Mouse (Mus musculus) gastrocnemius, adult 2 months (tissue): Measurements from ENCODE around the gene Clk1. TPM values are rescaled to one million over a fixed set of nuclear protein-coding genes. Genes with fewer than 3 reads are reported as not detected.
A peak's percentile ranks its signal among the peaks of the same experiment; 100 is the strongest.
"Not testable (repeated sequence)": the region's sequence is repeated elsewhere in the genome, so short reads cannot be mapped to it uniquely, and the experiment has no call there.

ENCODE experiments used
- DNase-seq: peaks from one replicate; pipeline ENCODE4 v3.0.0; 2022
- H3K27ac ChIP-seq: fragments of 200-600 bp; 2 replicates; pipeline ENCODE4 v1.8.1; 2022; ENCODE audit warnings: mild to moderate bottlenecking
- H3K4me3 ChIP-seq: fragments of 200-600 bp; 2 replicates; pipeline ENCODE4 v1.8.1; 2022; ENCODE audit warnings: mild to moderate bottlenecking, moderate library complexity
- CTCF ChIP-seq: fragments of 200-600 bp; IDR thresholded peaks from 2 replicates; pipeline ENCODE4 v1.8.1; 2022; ENCODE audit warnings: antibody characterized with exemption, mild to moderate bottlenecking, moderate library complexity
- intact Hi-C: fragments of 180-260 bp; cut with DNase I; formaldehyde crosslinking; loops from one replicate; pipeline ENCODE4 v1.15.1; 2025
- total RNA-seq, 2 experiments: library from RNA; stranded (reverse); gene quantifications; 2 replicates each; pipeline ENCODE4 v1.2.3; 2021

Gene Clk1
- total RNA-seq, 2 experiments from 2014 or later: 46.4 to 52.1 TPM

- DNase-seq: no peak
- intact Hi-C loops: loop anchor here (1.0 kb wide), 1 partner anchor 38 kb away; no protein-coding TSS in a partner anchor
- no peak overlapping the region for H3K27ac ChIP-seq
Observed at GRCm38 (mm10) chr1:58397731-58398130, 26.1 kb downstream of the Clk1 start.

GRCm38 (mm10) chr1:58396179-58396578 lies 27.7 kb downstream of the Clk1 start:
- Histone ChIP-seq H3K4me3 (no peak overlapping the region), H3K27ac (no peak overlapping the region)
- intact Hi-C loops: no loop called here
- peak; percentile 30; the same call in 1 of the 2 replicates for TF ChIP-seq CTCF
- no peak for DNase-seq

More at GRCm38 (mm10) chr1:58397731-58398130, 26.1 kb downstream of the Clk1 start:
- no peak for TF ChIP-seq CTCF
- H3K4me3 ChIP-seq: no peak overlapping the region

- no peak for DNase-seq
- TF ChIP-seq CTCF: no peak
- intact Hi-C loops: no loop called here
- no peak overlapping the region for H3K27ac ChIP-seq
- no peak overlapping the region for H3K4me3 ChIP-seq
Observed at GRCm38 (mm10) chr1:58395341-58395740, 28.5 kb downstream of the Clk1 start.

- Histone ChIP-seq H3K4me3 (peak overlapping the region; percentile 90), H3K27ac (peak overlapping the region; percentile 100)
- DNase-seq: peak; percentile 71
- no peak for TF ChIP-seq CTCF
- intact Hi-C loops: no loop called here
Observed at GRCm38 (mm10) chr1:58393284-58394195, 30.3 kb downstream of the Clk1 start.

- Histone ChIP-seq H3K4me3 (peak within 1 kb of the TSS; percentile 90), H3K27ac (peak within 1 kb of the TSS; percentile 100)
- intact Hi-C loops: no loop called here
- peak; percentile 15; the same call in 1 of the 2 replicates for TF ChIP-seq CTCF
- DNase-seq: peak; percentile 97
Observed at GRCm38 (mm10) chr1:58392652-58393283, 31.1 kb downstream of the Clk1 start, which contains the start of gene Bzw1. Gene Bzw1 (plus strand): TSS chr1:58392898.

GRCm38 (mm10) chr1:58392268-58392651 lies 31.6 kb downstream of the Clk1 start:
- DNase-seq: no peak
- H3K27ac ChIP-seq: peak overlapping the region; percentile 100
- TF ChIP-seq CTCF: no peak
- H3K4me3 ChIP-seq: peak overlapping the region; percentile 90
- intact Hi-C loops: no loop called here

GRCm38 (mm10) chr1:58391421-58392267 lies 32.2 kb downstream of the Clk1 start:
- intact Hi-C loops: no loop called here
- peak overlapping the region; percentile 90 for H3K4me3 ChIP-seq
- H3K27ac ChIP-seq: peak overlapping the region; percentile 100
- no peak for TF ChIP-seq CTCF
- no peak for DNase-seq

- Histone ChIP-seq H3K27ac (no peak overlapping the region), H3K4me3 (no peak overlapping the region)
- intact Hi-C loops: no loop called here
- no peak for DNase-seq
- TF ChIP-seq CTCF: no peak
Observed at GRCm38 (mm10) chr1:58382586-58383281, 41.1 kb downstream of the Clk1 start.

- TF ChIP-seq CTCF: no peak
- DNase-seq: no peak
- no peak overlapping the region for H3K27ac ChIP-seq
- no peak overlapping the region for H3K4me3 ChIP-seq
- intact Hi-C loops: no loop called here
Observed at GRCm38 (mm10) chr1:58375574-58376147, 48.2 kb downstream of the Clk1 start.

- DNase-seq, intact Hi-C loops: not testable (repeated sequence)
Observed at GRCm38 (mm10) chr1:58374266-58374665, 49.6 kb downstream of the Clk1 start.

GRCm38 (mm10) chr1:58369716-58370115 lies 54.1 kb downstream of the Clk1 start:
- H3K4me3 ChIP-seq: no peak overlapping the region
- no peak for DNase-seq
- no peak overlapping the region for H3K27ac ChIP-seq
- TF ChIP-seq CTCF: no peak
- intact Hi-C loops: no loop called here

More at GRCm38 (mm10) chr1:58374266-58374665, 49.6 kb downstream of the Clk1 start:
- H3K4me3 ChIP-seq, H3K27ac ChIP-seq: not testable (repeated sequence)
